Mouse (Mus musculus) hindbrain, embryonic 15.5 days (tissue): ENCODE results near the gene Olfr1272. TPM values are rescaled to one million over a fixed set of nuclear protein-coding genes. Genes with fewer than 3 reads are reported as not detected.
"Not testable (repeated sequence)": the region's sequence is repeated elsewhere in the genome, so short reads cannot be mapped to it uniquely, and the experiment has no call there.

Experiments
- ATAC-seq: fragments of 200-750 bp; cut with Nextera tagmentation; 2 replicates; pipeline ENCODE4 v1.8.0; 2017; ENCODE audit warnings: low read depth, moderate number of reproducible peaks, moderate TSS enrichment; ENCODE audit not compliant: low FRiP score
- H3K27ac ChIP-seq: fragments of 300-500 bp; sonication (generic); replicated peaks from 2 replicates; pipeline ENCODE4 v1.5.1; 2015; ENCODE audit warnings: mild to moderate bottlenecking, inconsistent platforms
- H3K27me3 ChIP-seq: fragments of 300-500 bp; sonication (generic); 2 replicates; pipeline ENCODE4 v1.6.1; 2015; ENCODE audit warnings: control low read depth, inconsistent platforms
- H3K36me3 ChIP-seq: fragments of 300-500 bp; sonication (generic); 2 replicates; pipeline ENCODE4 v1.6.1; 2015; ENCODE audit warnings: control low read depth, inconsistent platforms
- H3K4me1 ChIP-seq: fragments of 300-500 bp; sonication (generic); replicated peaks from 2 replicates; pipeline ENCODE4 v1.6.1; 2015; ENCODE audit warnings: control low read depth, inconsistent platforms
- H3K4me2 ChIP-seq: fragments of 300-500 bp; sonication (generic); 2 replicates; pipeline ENCODE4 v1.6.1; 2015; ENCODE audit warnings: moderate library complexity, mild to moderate bottlenecking, inconsistent platforms
- H3K4me3 ChIP-seq: fragments of 300-500 bp; sonication (generic); 2 replicates; pipeline ENCODE4 v1.5.1; 2015; ENCODE audit warnings: mild to moderate bottlenecking, inconsistent platforms
- H3K9ac ChIP-seq: fragments of 300-500 bp; sonication (generic); 2 replicates; pipeline ENCODE4 v1.6.1; 2015; ENCODE audit warnings: inconsistent platforms
- H3K9me3 ChIP-seq: fragments of 300-500 bp; sonication (generic); 2 replicates; pipeline ENCODE4 v1.6.1; 2016; ENCODE audit warnings: control low read depth, inconsistent platforms
- WGBS: fragments of 180-500 bp; shearing (Covaris S2); methylation state at CpG from one replicate; pipeline ENCODE4 v1.1.7; 2015; 5-methylcytosine and 5-hydroxymethylcytosine counted together
- polyA plus RNA-seq: library from polyadenylated mRNA; unstranded; fragments of >200 nt; fragmentation: Nextera tagmentation; extraction: Ambion mirVana; gene quantifications from 2 replicates; pipeline ENCODE4 v1.2.1, GENCODE M21; 2015

The Olfr1272 gene
- not detected in 2 replicates for polyA plus RNA-seq

DNA sequence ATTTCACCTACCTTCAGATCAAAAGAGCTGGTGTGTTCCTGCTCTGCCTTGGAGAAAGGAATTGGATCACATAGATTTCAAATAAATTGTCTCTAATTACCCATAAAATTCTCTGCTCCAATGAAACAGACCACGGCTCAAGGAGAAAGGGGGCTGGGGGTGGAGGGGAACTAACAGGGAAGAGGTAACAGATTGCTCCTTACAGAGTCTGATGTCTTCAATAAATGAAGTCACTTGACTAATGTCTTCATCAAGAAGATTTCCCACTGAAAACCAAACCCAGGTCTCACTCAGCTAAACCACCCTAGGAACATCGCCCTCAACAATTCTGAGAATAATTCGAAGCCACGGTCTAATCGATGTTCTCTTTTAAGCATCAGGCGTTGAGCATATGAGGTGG, at the start of gene Olfr1272:
Olfr1272 (minus strand) TSS at position 101 of the 400 bp plus-strand sequence.
- no peak for ATAC-seq
- no peak within 1 kb of the TSS for H3K4me2 ChIP-seq
- H3K27me3 ChIP-seq, result no peaks in the 10 kb centered on the region
- H3K27ac ChIP-seq, result no peak within 1 kb of the TSS
- 85% methylated on average over 6 of the region's 6 CpGs for WGBS
- no peaks in the 10 kb centered on the region for H3K36me3 ChIP-seq
- H3K4me3 ChIP-seq, result no peak within 1 kb of the TSS
- H3K9ac ChIP-seq, result no peak within 1 kb of the TSS
- no peaks in the 10 kb centered on the region for H3K9me3 ChIP-seq
- H3K4me1 ChIP-seq, result no peaks in the 10 kb centered on the region

DNA sequence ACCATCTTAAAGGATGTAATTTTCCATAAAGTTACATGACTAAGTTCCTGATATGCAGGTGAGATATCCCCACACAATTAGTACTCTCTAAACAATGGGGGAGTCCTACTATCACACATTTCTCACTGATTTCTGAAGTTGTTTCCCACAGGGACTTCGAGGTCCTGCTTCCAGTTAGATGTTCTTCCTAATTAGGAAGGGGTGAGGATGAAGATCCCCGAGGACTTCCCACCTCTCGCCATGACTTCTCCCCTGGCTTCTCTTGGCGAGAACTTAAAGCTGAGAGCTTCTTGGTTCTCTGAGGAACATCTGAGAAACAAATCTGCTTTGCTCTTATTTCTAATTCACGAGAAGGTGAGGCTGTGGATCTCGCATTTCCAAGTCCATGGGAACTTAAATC, 29.3 kb upstream of the Olfr1272 start, which contains the start of gene Gm13769:
Gm13769 (plus strand) TSS at position 301 of the 400 bp plus-strand sequence.
- not testable (repeated sequence) for H3K9ac ChIP-seq, ATAC-seq, H3K4me2 ChIP-seq, H3K27ac ChIP-seq, H3K36me3 ChIP-seq, H3K4me3 ChIP-seq, H3K4me1 ChIP-seq, H3K9me3 ChIP-seq, H3K27me3 ChIP-seq
- no CpG with 5 or more reads among the region's 6 CpGs for WGBS

DNA sequence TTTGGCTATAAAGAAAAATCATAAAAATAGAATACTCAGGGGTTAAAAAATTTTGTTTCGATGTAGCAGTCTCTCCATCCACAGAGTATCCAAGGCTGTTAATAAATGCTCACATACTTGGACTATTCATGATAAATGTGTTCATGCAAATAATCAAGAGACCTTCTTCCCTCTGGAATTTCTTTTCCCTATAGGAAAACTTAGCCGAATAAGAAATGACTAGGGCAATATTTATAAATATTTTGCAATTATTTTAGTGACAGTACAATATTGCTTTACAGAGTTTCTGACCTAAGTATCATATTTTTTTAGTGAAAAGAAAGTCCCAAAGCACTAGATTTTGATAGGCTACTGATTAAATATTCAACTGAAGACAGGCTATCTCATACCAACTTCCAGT, 21.7 kb downstream of the Olfr1272 start, which contains the start of gene Olfr1271:
Olfr1271 (minus strand) TSS at position 101 of the 400 bp plus-strand sequence.
- Histone ChIP-seq H3K9ac (no peak within 1 kb of the TSS), H3K4me1 (no peaks in the 10 kb centered on the region), H3K4me3 (no peak within 1 kb of the TSS), H3K27me3 (no peaks in the 10 kb centered on the region), H3K36me3 (no peaks in the 10 kb centered on the region), H3K4me2 (no peak within 1 kb of the TSS), H3K9me3 (no peaks in the 10 kb centered on the region), H3K27ac (no peak within 1 kb of the TSS)
- ATAC-seq, result no peak
- 93% methylated on average over 2 of the region's 2 CpGs for WGBS

DNA sequence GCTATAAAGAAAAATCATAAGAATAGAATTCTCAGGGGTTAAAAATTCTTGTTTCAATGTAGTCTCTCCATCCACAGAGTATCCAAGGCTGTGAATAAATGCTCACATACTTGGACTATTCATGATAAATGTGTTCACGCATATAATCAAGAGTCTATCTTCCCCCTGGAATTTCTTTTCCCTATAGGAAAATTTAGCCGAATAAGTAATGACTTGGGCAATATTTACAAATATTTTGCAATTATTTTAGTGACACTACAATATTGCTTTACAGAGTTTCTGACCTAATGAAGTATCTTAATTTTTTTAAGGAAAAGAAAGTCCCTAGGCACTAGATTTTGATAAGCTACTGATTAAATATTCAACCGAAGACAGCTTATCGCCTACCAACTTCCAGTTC, 35.1 kb downstream of the Olfr1272 start, which contains the start of gene Olfr142:
Olfr142 (minus strand) TSS at position 101 of the 400 bp plus-strand sequence.
- no peak within 1 kb of the TSS for H3K4me3 ChIP-seq
- H3K36me3 ChIP-seq, result no peaks in the 10 kb centered on the region
- no peaks in the 10 kb centered on the region for H3K27me3 ChIP-seq
- no peak within 1 kb of the TSS for H3K27ac ChIP-seq
- no peaks in the 10 kb centered on the region for H3K9me3 ChIP-seq
- no peak for ATAC-seq
- 92% methylated on average over 4 of the region's 4 CpGs for WGBS
- H3K4me2 ChIP-seq, result no peak within 1 kb of the TSS
- H3K4me1 ChIP-seq, result no peaks in the 10 kb centered on the region
- no peak within 1 kb of the TSS for H3K9ac ChIP-seq

Other genes with a start within 250 kb of the Olfr1272 start
- gene Olfr140, start 229.2 kb downstream of the Olfr1272 start, polyA plus RNA-seq, result not detected in 2 replicates
- gene Olfr1269, start 171.4 kb downstream of the Olfr1272 start, polyA plus RNA-seq, result not detected in 2 replicates
- gene Olfr32, start 150.5 kb downstream of the Olfr1272 start, polyA plus RNA-seq, result not detected in 2 replicates
- gene Olfr1270, start 139.8 kb downstream of the Olfr1272 start, polyA plus RNA-seq, result not detected in 2 replicates
- gene Olfr1506, start 68.3 kb downstream of the Olfr1272 start, polyA plus RNA-seq, result not detected in 2 replicates
- gene Olfr142, start 35.2 kb downstream of the Olfr1272 start, polyA plus RNA-seq, result not detected in 2 replicates
- not detected in 2 replicates for gene Olfr1271, start 21.8 kb downstream of the Olfr1272 start, polyA plus RNA-seq
- not detected in 2 replicates for gene Gm13769, start 29.4 kb upstream of the Olfr1272 start, polyA plus RNA-seq
- not detected in 2 replicates for gene Olfr1274-ps, start 105.8 kb upstream of the Olfr1272 start, polyA plus RNA-seq